Mouse (Mus musculus) kidney, adult 2 months (tissue): ENCODE measurements at regions not wholly inside any gene's neighbourhood (a gene's known extent, or its start where the extent isn't known, plus 50 kb on each side); places are given as distances from the start of the nearest gene placed in this dataset.

Experiments used
- CTCF ChIP-seq: fragments of 200-500 bp; conservative IDR thresholded peaks from 2 replicates; pipeline ENCODE4 v1.5.1; 2011; ENCODE audit warnings: low read depth, mild to moderate bottlenecking, control low read depth, low read length, moderate library complexity, mixed read lengths; ENCODE audit not compliant: insufficient read depth, insufficient read length
- POLR2A ChIP-seq: fragments of 200-500 bp; IDR thresholded peaks from one replicate; pipeline ENCODE4 v1.6.1; 2011; ENCODE audit warnings: low read depth, low read length, control low read depth

- TF ChIP-seq POLR2A (no peak), CTCF (no peak)
Measured at GRCm38 (mm10) chr12:59798051-59798450, 578.5 kb upstream of the Fbxo33 start.
